Mouse (Mus musculus): ENCODE measurements around the gene Akr7a5.

The Akr7a5 gene

DNA sequence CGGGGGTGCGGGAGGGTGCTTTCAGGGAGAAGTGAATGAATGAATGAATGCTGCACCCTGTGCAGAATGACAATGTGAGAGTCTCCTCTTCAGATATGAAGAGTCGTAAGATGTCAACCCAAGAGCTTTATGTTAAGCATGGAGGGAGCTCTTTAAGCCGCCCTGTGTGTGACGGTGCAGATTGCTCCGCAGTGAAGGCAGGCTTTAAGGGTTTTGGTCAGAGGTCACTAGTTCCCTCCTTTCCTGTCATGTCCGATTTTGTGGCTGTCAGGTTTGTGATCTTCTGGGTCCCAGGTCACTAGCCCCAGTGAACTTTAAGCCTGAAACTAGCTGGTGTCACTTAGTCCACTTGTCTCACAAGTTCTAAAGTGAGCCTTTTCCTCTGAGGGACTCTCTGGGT, 42.3 kb downstream of the Akr7a5 start:
- no peak for DNase-seq (ENCODE audit: low read depth)

DNA sequence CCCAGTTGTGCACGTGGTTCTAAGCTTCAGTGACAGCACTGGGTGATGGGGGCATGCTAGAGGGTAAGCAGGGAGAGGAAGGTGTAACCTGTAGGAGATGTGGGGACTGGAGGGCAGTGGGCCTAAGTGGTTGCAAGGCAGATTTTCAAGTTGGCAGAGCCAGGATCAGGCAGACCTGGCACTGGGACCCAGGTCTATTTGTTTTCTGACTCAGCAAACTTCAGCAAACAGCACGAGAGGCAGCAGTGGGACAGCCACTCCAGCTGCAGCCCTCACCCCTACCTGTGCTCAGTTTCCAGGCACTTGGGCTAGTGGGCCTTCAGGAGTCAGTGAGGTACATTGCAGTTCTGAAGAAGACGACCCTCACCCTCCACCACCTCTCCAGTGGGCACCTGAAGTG, 46.7 kb downstream of the Akr7a5 start:
- DNase-seq (ENCODE audit: low read depth) = no peak

DNA sequence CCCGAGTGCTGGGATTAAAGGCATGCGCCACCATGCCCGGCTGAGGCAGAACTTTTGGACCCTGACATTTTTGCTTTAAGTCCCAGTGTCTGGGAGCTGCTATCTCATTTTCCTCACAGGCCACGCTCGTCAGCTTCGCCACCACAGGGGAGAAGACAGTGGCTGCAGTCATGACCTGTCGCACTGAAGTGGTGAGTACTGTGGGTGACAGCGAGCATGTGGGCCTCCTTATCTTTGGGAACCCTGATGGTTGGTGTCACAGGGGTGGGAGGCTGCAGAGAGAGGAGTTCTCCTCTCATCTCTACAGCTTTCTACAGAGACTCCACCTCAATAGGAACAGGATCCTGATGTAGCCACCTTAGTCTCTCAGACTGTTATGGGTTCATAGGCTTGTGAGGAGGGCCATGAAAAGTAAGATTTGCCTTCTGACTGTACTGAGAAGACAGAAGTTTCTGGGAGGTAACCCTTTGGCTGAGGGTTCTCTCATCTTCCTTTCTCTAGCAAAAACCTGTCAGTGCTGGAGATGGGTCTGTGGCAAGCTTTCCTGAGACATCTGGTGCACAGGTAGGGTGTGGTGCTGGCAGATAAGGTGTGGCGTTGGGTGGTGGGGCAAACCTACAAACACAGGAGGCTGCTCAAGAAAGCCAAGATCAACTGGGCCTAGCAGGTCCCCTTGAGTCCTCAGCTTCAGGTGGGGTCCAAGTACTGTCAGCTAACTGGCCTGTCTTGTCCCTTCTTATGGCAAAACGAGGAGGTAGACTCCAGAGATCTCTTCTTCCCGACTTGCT, 50.4 kb downstream of the Akr7a5 start:
- no peak for DNase-seq (ENCODE audit: low read depth)

DNA sequence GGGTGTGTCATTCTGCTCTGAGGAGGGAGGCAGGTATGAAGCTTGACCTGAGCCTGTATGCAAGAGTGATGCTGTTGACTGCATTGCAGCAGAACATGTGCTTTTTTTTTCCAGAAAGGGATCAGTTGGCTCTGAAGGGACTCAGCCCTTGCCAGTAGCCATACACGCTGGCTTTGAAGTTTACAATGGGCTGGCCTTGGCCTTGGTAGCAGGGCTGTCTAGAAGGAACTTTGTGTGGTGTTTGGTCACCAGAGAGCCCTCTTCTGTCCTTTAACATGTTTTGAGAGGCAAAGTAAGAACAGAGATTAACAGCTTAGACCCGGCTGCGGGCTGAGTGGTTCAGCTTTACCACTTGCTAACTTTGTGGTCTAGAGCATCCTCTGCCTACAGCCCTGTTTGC, 56.8 kb downstream of the Akr7a5 start:
- no peak for DNase-seq (ENCODE audit: low read depth)
